Mouse (Mus musculus) lung, embryonic 15.5 days (tissue): ENCODE measurements around the gene Prpsap2. TPM values are rescaled to one million over a fixed set of nuclear protein-coding genes. Genes with fewer than 3 reads are reported as not detected.
A peak's percentile ranks its signal among the peaks of the same experiment; 100 is the strongest.

Experiments used
- ATAC-seq: fragments of 200-750 bp; cut with Nextera tagmentation; 2 replicates; pipeline ENCODE4 v1.8.0; 2017; ENCODE audit warnings: moderate number of reproducible peaks, borderline replicate concordance; ENCODE audit not compliant: low FRiP score, low TSS enrichment; ENCODE audit errors: extremely low read depth
- H3K27ac ChIP-seq: fragments of 300-500 bp; sonication (generic); 2 replicates; pipeline ENCODE4 v1.5.1; 2015; ENCODE audit warnings: moderate library complexity, mild to moderate bottlenecking, inconsistent platforms
- H3K27me3 ChIP-seq: fragments of 300-500 bp; sonication (generic); 2 replicates; pipeline ENCODE4 v1.6.1; 2015; ENCODE audit warnings: inconsistent platforms
- H3K36me3 ChIP-seq: fragments of 300-500 bp; sonication (generic); 2 replicates; pipeline ENCODE4 v1.6.1; 2015; ENCODE audit warnings: inconsistent platforms
- H3K4me1 ChIP-seq: fragments of 300-500 bp; sonication (generic); 2 replicates; pipeline ENCODE4 v1.6.1; 2015; ENCODE audit warnings: inconsistent platforms
- H3K4me2 ChIP-seq: fragments of 300-500 bp; sonication (generic); 2 replicates; pipeline ENCODE4 v1.6.1; 2015; ENCODE audit warnings: inconsistent platforms, mild to moderate bottlenecking, moderate library complexity
- H3K4me3 ChIP-seq: fragments of 300-500 bp; sonication (generic); 2 replicates; pipeline ENCODE4 v1.5.1; 2015; ENCODE audit warnings: mild to moderate bottlenecking, inconsistent platforms
- H3K9ac ChIP-seq: fragments of 300-500 bp; sonication (generic); 2 replicates; pipeline ENCODE4 v1.6.1; 2015; ENCODE audit warnings: inconsistent platforms
- H3K9me3 ChIP-seq: fragments of 300-500 bp; sonication (generic); 2 replicates; pipeline ENCODE4 v1.6.1; 2016; ENCODE audit warnings: inconsistent platforms
- WGBS: fragments of 180-500 bp; shearing (Covaris S2); methylation state at CpG from one replicate; pipeline ENCODE4 v1.1.7; 2015; 5-methylcytosine and 5-hydroxymethylcytosine counted together
- polyA plus RNA-seq: library from polyadenylated mRNA; unstranded; fragments of >200 nt; fragmentation: Nextera tagmentation; extraction: Ambion mirVana; gene quantifications from 2 replicates; pipeline ENCODE4 v1.2.1, GENCODE M21; 2015

Gene Prpsap2
- polyA plus RNA-seq, 1 experiment from 2014 or later = 34.0 TPM

DNA sequence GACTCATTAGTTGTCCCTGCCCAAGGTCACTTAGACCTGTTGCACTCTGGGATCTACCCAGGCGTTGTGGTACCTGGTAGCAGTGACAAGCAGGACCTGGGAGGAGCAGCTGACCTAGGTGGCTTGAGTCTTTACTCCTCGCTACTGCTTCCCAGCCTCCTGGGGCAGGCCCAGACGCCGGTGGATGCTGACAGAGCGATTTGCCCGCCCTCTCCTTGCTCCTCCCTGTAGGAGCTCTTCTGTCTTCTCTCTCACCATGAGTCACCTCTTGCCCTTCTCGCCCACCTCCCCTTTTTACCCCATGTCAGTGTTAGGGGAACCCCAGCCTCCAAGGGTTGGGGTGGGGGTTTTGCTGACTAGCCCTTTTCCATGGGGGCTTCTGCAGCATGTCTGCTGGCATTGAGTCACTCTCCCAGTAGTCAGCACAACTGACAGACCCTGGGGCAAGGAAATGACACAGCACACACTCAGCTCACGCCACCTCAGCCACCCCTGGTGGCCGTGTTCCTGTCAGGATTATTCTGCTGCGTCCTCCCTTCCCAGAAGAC lies 74.9 kb downstream of the Prpsap2 start:
- Histone ChIP-seq H3K4me3 (no peak overlapping the region), H3K9ac (no peak overlapping the region), H3K27ac (no peak overlapping the region), H3K4me1 (peaks cover 19% of the 10 kb centered on the region), H3K9me3 (no peaks in the 10 kb centered on the region), H3K4me2 (no peak overlapping the region), H3K36me3 (no peaks in the 10 kb centered on the region), H3K27me3 (peaks cover 34% of the 10 kb centered on the region)
- WGBS = 44% methylated on average over 10 of the region's 10 CpGs
- ATAC-seq = no peak

DNA sequence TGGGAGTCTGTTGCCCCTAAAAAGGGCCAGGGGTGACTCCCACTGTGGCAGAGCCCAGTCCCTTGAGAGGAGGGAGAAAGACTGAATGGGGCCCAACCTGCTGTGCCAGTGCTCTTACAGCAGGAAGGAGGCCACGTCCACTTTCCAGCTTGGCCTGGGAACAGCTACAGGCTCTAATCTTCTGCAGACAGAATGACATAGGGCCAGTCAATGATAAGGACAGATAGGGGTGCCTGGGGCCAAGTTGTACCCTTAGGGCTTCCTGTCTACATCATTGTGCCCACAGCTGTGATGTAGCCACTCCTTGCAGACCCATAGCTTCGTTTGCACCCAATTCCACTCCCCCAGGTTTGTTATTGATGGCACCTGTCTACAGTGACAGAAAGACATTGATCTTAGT lies 75.7 kb downstream of the Prpsap2 start:
- H3K27ac ChIP-seq = no peak overlapping the region
- peaks cover 34% of the 10 kb centered on the region for H3K27me3 ChIP-seq
- no peak for ATAC-seq
- no peak overlapping the region for H3K4me2 ChIP-seq
- H3K36me3 ChIP-seq = no peaks in the 10 kb centered on the region
- no peak overlapping the region for H3K9ac ChIP-seq
- no peak overlapping the region for H3K4me3 ChIP-seq
- WGBS = 34% methylated on average over 2 of the region's 2 CpGs
- no peaks in the 10 kb centered on the region for H3K9me3 ChIP-seq
- H3K4me1 ChIP-seq = peaks cover 19% of the 10 kb centered on the region

DNA sequence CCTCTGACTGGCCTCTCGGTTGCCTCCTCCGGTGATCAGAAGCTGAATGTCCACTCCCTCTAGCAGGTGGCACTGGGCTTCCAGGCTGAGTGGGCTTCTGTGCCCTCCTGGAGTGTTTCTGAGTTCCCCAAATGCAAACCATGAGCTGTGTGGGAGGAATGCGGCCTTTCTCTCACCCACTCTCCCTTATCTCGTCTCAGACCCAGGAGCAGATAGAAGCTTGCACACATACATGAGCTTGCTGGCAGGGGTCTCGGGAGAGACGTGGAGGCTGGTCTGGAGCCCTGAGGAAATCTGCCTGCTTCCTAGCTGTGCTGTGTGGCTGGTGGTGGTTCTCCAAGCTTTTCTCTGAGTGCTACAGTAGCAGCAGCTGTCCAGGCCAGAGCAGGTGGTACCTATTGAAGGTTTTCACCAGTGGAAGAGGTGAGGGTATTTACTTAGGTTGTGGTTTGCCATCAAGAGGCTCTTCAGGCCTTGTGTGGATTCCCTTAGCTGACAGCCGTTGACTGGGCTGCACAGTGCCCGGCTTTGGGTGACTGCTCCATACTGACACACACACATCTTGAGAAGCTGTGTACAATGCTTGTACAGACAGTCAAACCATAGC lies 76.7 kb downstream of the Prpsap2 start:
- Histone ChIP-seq H3K4me2 (peak overlapping the region; percentile 73), H3K27ac (peak overlapping the region; percentile 53; the same call in 1 of the 2 replicates), H3K36me3 (no peaks in the 10 kb centered on the region), H3K9ac (no peak overlapping the region), H3K4me3 (peak overlapping the region; percentile 47), H3K27me3 (peaks cover 34% of the 10 kb centered on the region), H3K4me1 (peaks cover 19% of the 10 kb centered on the region), H3K9me3 (no peaks in the 10 kb centered on the region)
- WGBS = 49% methylated on average over 8 of the region's 8 CpGs
- ATAC-seq = 0 out of 2 replicates have a peak, but pooled peaks have one; percentile 10

DNA sequence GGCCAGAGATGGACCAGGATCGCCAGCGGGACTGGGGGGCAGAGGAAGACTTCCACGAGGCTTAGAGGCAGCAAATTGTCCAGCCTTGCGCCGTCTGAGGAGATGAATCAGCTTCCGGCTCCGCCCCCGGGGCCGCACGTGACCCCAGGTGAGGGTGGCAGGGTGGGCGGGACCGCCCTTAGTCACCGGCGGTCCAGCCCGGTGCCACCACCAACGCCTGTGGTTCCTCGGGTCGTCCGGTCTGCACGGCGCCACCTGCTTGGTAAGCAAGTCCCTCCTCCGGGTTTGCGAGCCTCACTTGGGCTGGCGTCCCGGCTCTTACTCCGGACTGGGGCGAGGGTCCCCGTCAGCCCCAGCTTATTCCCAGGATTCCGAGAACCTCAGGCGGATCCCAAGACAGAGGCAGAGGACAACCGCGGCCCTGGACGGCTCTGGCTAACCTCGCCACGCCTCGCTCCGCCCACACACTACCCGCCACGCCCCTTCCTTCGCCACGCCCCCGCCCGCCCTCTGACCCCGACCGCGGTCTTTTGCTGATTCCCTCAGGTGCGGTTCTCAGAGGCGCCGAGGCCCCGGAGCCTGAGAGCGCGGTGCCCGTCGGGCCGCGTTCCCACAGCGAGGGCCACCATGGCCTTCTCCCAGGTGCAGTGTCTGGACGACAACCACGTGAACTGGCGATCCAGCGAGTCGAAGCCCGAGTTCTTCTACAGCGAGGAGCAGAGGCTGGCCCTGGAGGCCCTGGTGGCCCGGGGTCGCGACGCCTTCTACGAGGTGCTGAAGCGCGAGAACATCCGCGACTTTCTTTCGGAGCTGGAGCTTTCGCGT lies 77.8 kb downstream of the Prpsap2 start, which contains the start of gene Fam83g:
TSS of gene Fam83g (plus strand) at position 185 of the 825 bp plus-strand sequence.
- peak within 1 kb of the TSS; percentile 37 for H3K9ac ChIP-seq
- 3% methylated on average over 76 of the region's 76 CpGs for WGBS
- peak within 1 kb of the TSS; percentile 73 for H3K4me2 ChIP-seq
- no peaks in the 10 kb centered on the region for H3K36me3 ChIP-seq
- H3K4me1 ChIP-seq = peaks cover 19% of the 10 kb centered on the region
- ATAC-seq = peak; percentile 55
- peak within 1 kb of the TSS; percentile 47 for H3K4me3 ChIP-seq
- peaks cover 34% of the 10 kb centered on the region for H3K27me3 ChIP-seq
- H3K27ac ChIP-seq = peak within 1 kb of the TSS; percentile 53; the same call in 1 of the 2 replicates
- H3K9me3 ChIP-seq = no peaks in the 10 kb centered on the region

Other genes starting within 250 kb of the Prpsap2 start
- gene Epn2, start 182.4 kb downstream of the Prpsap2 start, polyA plus RNA-seq = 25.2 and 26.1 TPM in 2 replicates
- gene Grap, start 108.8 kb downstream of the Prpsap2 start, polyA plus RNA-seq = 37.6 and 42.2 TPM in 2 replicates
- 2.3 and 2.8 TPM in 2 replicates for gene Fam83g, start 78.0 kb downstream of the Prpsap2 start, polyA plus RNA-seq
- not detected in 2 replicates for gene Slc5a10, start 41.3 kb downstream of the Prpsap2 start, polyA plus RNA-seq
- gene Ulk2, start 93.0 kb upstream of the Prpsap2 start, polyA plus RNA-seq = 12.0 and 12.2 TPM in 2 replicates
- gene Akap10, start 168.2 kb upstream of the Prpsap2 start, polyA plus RNA-seq = 14.8 and 17.7 TPM in 2 replicates
- 10.7 and 12.0 TPM in 2 replicates for gene Specc1, start 194.7 kb upstream of the Prpsap2 start, polyA plus RNA-seq